Mouse (Mus musculus) kidney, postnatal 25 days (tissue): Measurements from ENCODE around the gene Spag5.

Source experiments
- DNase-seq, 2 experiments: peaks; one replicate each; pipeline ENCODE4 v3.0.0; 2021; ENCODE audit warnings: mixed read lengths in 2 of 2

Gene Spag5

GRCm38 (mm10) chr11:78324000-78324785 is 22.9 kb downstream of the Spag5 start:
- DNase-seq = peak in 1 of 2 experiments; percentile 28

GRCm38 (mm10) chr11:78324965-78325364 is 23.6 kb downstream of the Spag5 start:
- DNase-seq = peak in 1 of 2 experiments; percentile 36

- DNase-seq = no peak
These were observed 25.9 kb downstream of the Spag5 start for GRCm38 (mm10) chr11:78327215-78327614.

GRCm38 (mm10) chr11:78327634-78328511 is 26.5 kb downstream of the Spag5 start, which contains the start of gene Pigs:
Gene Pigs, plus strand, starts transcription at chr11:78328415.
- DNase-seq = peak; percentile 99

GRCm38 (mm10) chr11:78328512-78329056 is 27.3 kb downstream of the Spag5 start:
- DNase-seq = peak; percentile 20 to 39

GRCm38 (mm10) chr11:78332676-78333075 is 31.3 kb downstream of the Spag5 start:
- DNase-seq = no peak

GRCm38 (mm10) chr11:78333992-78334391 is 32.7 kb downstream of the Spag5 start:
- DNase-seq = no peak

GRCm38 (mm10) chr11:78337040-78337439 is 35.7 kb downstream of the Spag5 start:
- DNase-seq = no peak

GRCm38 (mm10) chr11:78341702-78342101 is 40.4 kb downstream of the Spag5 start:
- DNase-seq = peak in 1 of 2 experiments; percentile 34

GRCm38 (mm10) chr11:78343381-78344327 is 42.3 kb downstream of the Spag5 start, which contains the start of gene Unc119:
Gene Unc119, plus strand, starts transcription at chr11:78343482.
- DNase-seq = peak; percentile 79 to 89

GRCm38 (mm10) chr11:78344328-78344889 is 43.1 kb downstream of the Spag5 start:
- DNase-seq = no peak

- peak; percentile 56 to 69 for DNase-seq
These were observed 43.8 kb downstream of the Spag5 start for GRCm38 (mm10) chr11:78344890-78345715.

- no peak for DNase-seq
These were observed 44.5 kb downstream of the Spag5 start for GRCm38 (mm10) chr11:78345801-78346200.

- peak in 1 of 2 experiments; percentile 35 for DNase-seq
These were observed 45.2 kb downstream of the Spag5 start for GRCm38 (mm10) chr11:78346326-78347069.

- peak; percentile 76 to 90 for DNase-seq
These were observed 45.9 kb downstream of the Spag5 start for GRCm38 (mm10) chr11:78347070-78347754.

- DNase-seq = peak in 1 of 2 experiments; percentile 41
These were observed 46.6 kb downstream of the Spag5 start for GRCm38 (mm10) chr11:78347908-78348307.

- DNase-seq = peak in 1 of 2 experiments; percentile 33
These were observed 47.1 kb downstream of the Spag5 start for GRCm38 (mm10) chr11:78348474-78348873.

GRCm38 (mm10) chr11:78349441-78350358 is 48.4 kb downstream of the Spag5 start:
- peak in 1 of 2 experiments; percentile 50 for DNase-seq
